Comparison of ENCODE assay signal across 7 mouse cellular contexts in genomic region chr12:80230111-80230700, GRCm38 (mm10). TPM values are rescaled to one million over a fixed set of nuclear protein-coding genes. Genes with fewer than 3 reads are reported as not detected.
A peak's percentile ranks its signal among the peaks of the same experiment; 100 is the strongest.
DNase-seq lines count a peak whose midpoint lies in the region; ATAC-seq and TF ChIP-seq lines count a peak whose summit lies in the region.

No protein-coding gene starts in this region.

- ATAC-seq in intestine, postnatal 0 days = peak; percentile 85
- ATAC-seq in limb, embryonic 12.5 days (ENCODE audit: insufficient number of reproducible peaks, insufficient read depth, low FRiP score, low TSS enrichment, low read depth) = peak; percentile 74
- no peak; the same call in 1 of the 2 replicates for ATAC-seq in midbrain, embryonic 14.5 days (ENCODE audit: low FRiP score, low TSS enrichment)
- ATAC-seq in stomach, postnatal 0 days (ENCODE audit: low FRiP score, low TSS enrichment) = peak; percentile 84

- peak; percentile 14 for TF ChIP-seq EP300 in stomach, postnatal 0 days (optimal IDR thresholded peaks at IDR 0.05)

- 3% methylated on average over 10 of the region's 10 CpGs for WGBS in intestine, postnatal 0 days
- under 1% methylated on average over 10 of the region's 10 CpGs for WGBS in limb, embryonic 12.5 days
- WGBS in midbrain, embryonic 14.5 days = 5% methylated on average over 10 of the region's 10 CpGs
- 7% methylated on average over 10 of the region's 10 CpGs for WGBS in stomach, postnatal 0 days

- no peaks in the 10 kb centered on the region for H3K9me3 ChIP-seq in intestine, postnatal 0 days (ENCODE audit: control insufficient read depth)
- peaks cover 13% of the 10 kb centered on the region; the same call in 1 of the 2 replicates for H3K9me3 ChIP-seq in limb, embryonic 12.5 days
- H3K9me3 ChIP-seq in midbrain, embryonic 14.5 days (ENCODE audit: control insufficient read depth, low read length) = no peaks in the 10 kb centered on the region
- H3K9me3 ChIP-seq in stomach, postnatal 0 days (ENCODE audit: control insufficient read depth, low read length) = no peaks in the 10 kb centered on the region

- peak; percentile 24 to 58 for DNase-seq in adrenal gland, postnatal 4 days (ENCODE audit: low spot score in 2 of 2)
- DNase-seq in embryo, embryonic 9.5 days (ENCODE audit: extremely low spot score) = peak; percentile 75
- peak; percentile 99 for DNase-seq in heart, adult 11 months
- peak; percentile 68 for DNase-seq in midbrain, embryonic 14.5 days
- peak; percentile 87 for DNase-seq in stomach, postnatal 0 days (ENCODE audit: low spot score)

- peak overlapping the region; percentile 52 for H3K4me2 ChIP-seq in intestine, postnatal 0 days (replicated peaks; ENCODE audit: low read depth)
- H3K4me2 ChIP-seq in limb, embryonic 12.5 days = peak overlapping the region; percentile 46
- H3K4me2 ChIP-seq in midbrain, embryonic 14.5 days (ENCODE audit: low read length) = peak overlapping the region; percentile 21
- H3K4me2 ChIP-seq in stomach, postnatal 0 days (replicated peaks; ENCODE audit: low read depth) = peak overlapping the region; percentile 38

- no peak overlapping the region for H3K9ac ChIP-seq in intestine, postnatal 0 days (ENCODE audit: low read depth, low read length)
- H3K9ac ChIP-seq in limb, embryonic 12.5 days (replicated peaks) = 0 out of 2 replicates have a peak overlapping the region, but pooled peaks have one; percentile 37
- H3K9ac ChIP-seq in midbrain, embryonic 14.5 days (replicated peaks; ENCODE audit: low read length) = 0 out of 2 replicates have a peak overlapping the region, but pooled peaks have one; percentile 7
- no peak overlapping the region; the same call in 1 of the 2 replicates for H3K9ac ChIP-seq in stomach, postnatal 0 days (ENCODE audit: low read length)

- H3K4me3 ChIP-seq in intestine, postnatal 0 days (ENCODE audit: low read depth, low read length) = no peak overlapping the region
- H3K4me3 ChIP-seq in limb, embryonic 12.5 days (replicated peaks) = peak overlapping the region; percentile 14; the same call in 1 of the 2 replicates
- no peak overlapping the region for H3K4me3 ChIP-seq in midbrain, embryonic 14.5 days (replicated peaks; ENCODE audit: low read depth, low read length)
- H3K4me3 ChIP-seq in stomach, postnatal 0 days (ENCODE audit: low read depth, low read length) = no peak overlapping the region

- H3K27me3 ChIP-seq in intestine, postnatal 0 days (replicated peaks; ENCODE audit: control insufficient read depth, insufficient read depth, low read length) = no peaks in the 10 kb centered on the region
- H3K27me3 ChIP-seq in limb, embryonic 12.5 days = no peaks in the 10 kb centered on the region
- H3K27me3 ChIP-seq in midbrain, embryonic 14.5 days (ENCODE audit: control insufficient read depth, insufficient read depth, low read length) = no peaks in the 10 kb centered on the region
- H3K27me3 ChIP-seq in stomach, postnatal 0 days (ENCODE audit: control insufficient read depth, insufficient read depth, low read length) = no peaks in the 10 kb centered on the region

- peak overlapping the region; percentile 92 for H3K27ac ChIP-seq in intestine, postnatal 0 days (ENCODE audit: low read depth, low read length)
- peak overlapping the region; percentile 97 for H3K27ac ChIP-seq in limb, embryonic 12.5 days
- H3K27ac ChIP-seq in midbrain, embryonic 14.5 days (replicated peaks; ENCODE audit: low read depth, low read length) = peak overlapping the region; percentile 58
- H3K27ac ChIP-seq in stomach, postnatal 0 days (replicated peaks) = peak overlapping the region; percentile 91

- H3K4me1 ChIP-seq in intestine, postnatal 0 days (replicated peaks; ENCODE audit: control insufficient read depth, insufficient read depth, low read length) = peaks cover 48% of the 10 kb centered on the region
- peaks cover 74% of the 10 kb centered on the region for H3K4me1 ChIP-seq in limb, embryonic 12.5 days (replicated peaks)
- H3K4me1 ChIP-seq in midbrain, embryonic 14.5 days (ENCODE audit: control insufficient read depth, insufficient read depth, low read length) = peaks cover 15% of the 10 kb centered on the region; the same call in 1 of the 2 replicates
- H3K4me1 ChIP-seq in stomach, postnatal 0 days (replicated peaks; ENCODE audit: control insufficient read depth, insufficient read depth) = peaks cover 34% of the 10 kb centered on the region

- TF ChIP-seq CTCF in intestine, postnatal 0 days (IDR thresholded peaks at IDR 0.05; ENCODE audit: low read depth) = peak; percentile 63
- peak; percentile 60 for TF ChIP-seq CTCF in stomach, postnatal 0 days (IDR thresholded peaks at IDR 0.05; ENCODE audit: low read depth)

- peaks cover 10% of the 10 kb centered on the region; the same call in 1 of the 2 replicates for H3K36me3 ChIP-seq in intestine, postnatal 0 days (ENCODE audit: control insufficient read depth, insufficient read depth)
- H3K36me3 ChIP-seq in limb, embryonic 12.5 days = peaks cover 16% of the 10 kb centered on the region
- H3K36me3 ChIP-seq in midbrain, embryonic 14.5 days (ENCODE audit: control insufficient read depth, insufficient read depth, low read length) = no peaks in the 10 kb centered on the region
- H3K36me3 ChIP-seq in stomach, postnatal 0 days (ENCODE audit: control insufficient read depth, insufficient read depth, low read length) = no peaks in the 10 kb centered on the region

RNA-seq across cellular contexts. Expression of gene Actn1, which starts 30.0 kb away (rescaled TPM):
- 10 to 100 TPM; 59.3 to 80.6 TPM for total RNA-seq in adrenal gland, postnatal 4 days (2021)
- 28.7 and 29.3 TPM in 2 replicates for polyA plus RNA-seq in intestine, postnatal 0 days (2015; fragmentation: Nextera tagmentation; extraction: Ambion mirVana)
- polyA plus RNA-seq in limb, embryonic 12.5 days (2016; fragmentation: Nextera tagmentation; extraction: Ambion mirVana) = 42.0 and 45.8 TPM in 2 replicates
- 6.2 and 7.9 TPM in 2 replicates for polyA plus RNA-seq in midbrain, embryonic 14.5 days (2014; fragmentation: Nextera tagmentation; extraction: Ambion mirVana)
- polyA plus RNA-seq in stomach, postnatal 0 days (2015; fragmentation: Nextera tagmentation; extraction: Ambion mirVana) = 32.2 and 36.8 TPM in 2 replicates

Comparison
In these comparisons a context has a peak if more than half of its experiments do, and no peak if none do; other contexts are left out.
1. DNase-seq: peak in every context shown above with its lines; median percentile 99 in heart, adult 11 months; 87 in stomach, postnatal 0 days; 75 in embryo, embryonic 9.5 days; 68 in midbrain, embryonic 14.5 days; 41 in adrenal gland, postnatal 4 days.
2. H3K9ac ChIP-seq: peak in limb, embryonic 12.5 days (single experiment) and midbrain, embryonic 14.5 days (single experiment); none in intestine, postnatal 0 days (single experiment) and stomach, postnatal 0 days (single experiment).
3. Peak in every context shown above with its lines, with median percentiles within 50 percentile points of each other: H3K27ac ChIP-seq and H3K4me2 ChIP-seq.